Mouse (Mus musculus) embryonic facial prominence, embryonic 14.5 days (tissue): ENCODE measurements at regions not wholly inside any gene's neighbourhood (a gene's known extent, or its start where the extent isn't known, plus 50 kb on each side); places are given as distances from the start of the nearest gene placed in this dataset.
A peak's percentile ranks its signal among the peaks of the same experiment; 100 is the strongest.

ENCODE experiments used
- ATAC-seq: fragments of 200-750 bp; cut with Nextera tagmentation; 2 replicates; pipeline ENCODE4 v1.8.0; 2017; ENCODE audit warnings: low read depth, moderate number of reproducible peaks, moderate TSS enrichment
- DNase-seq: peaks from one replicate; pipeline ENCODE4 v3.0.0-alpha.2; 2015; ENCODE audit warnings: low spot score
- H3K27ac ChIP-seq: fragments of 300-500 bp; sonication (generic); replicated peaks from 2 replicates; pipeline ENCODE4 v1.5.1; 2014; ENCODE audit warnings: low read depth, mild to moderate bottlenecking, low read length, moderate library complexity
- H3K27me3 ChIP-seq: fragments of 300-500 bp; sonication (generic); replicated peaks from 2 replicates; pipeline ENCODE4 v1.6.1; 2014; ENCODE audit warnings: low read length; ENCODE audit not compliant: control insufficient read depth, insufficient read depth
- H3K36me3 ChIP-seq: fragments of 300-500 bp; sonication (generic); 2 replicates; pipeline ENCODE4 v1.6.1; 2014; ENCODE audit warnings: low read length, mixed read lengths; ENCODE audit not compliant: control insufficient read depth, insufficient read depth
- H3K4me1 ChIP-seq: fragments of 300-500 bp; sonication (generic); 2 replicates; pipeline ENCODE4 v1.6.1; 2014; ENCODE audit warnings: antibody characterized with exemption, low read length; ENCODE audit not compliant: control insufficient read depth, insufficient read depth
- H3K4me2 ChIP-seq: fragments of 300-500 bp; sonication (generic); 2 replicates; pipeline ENCODE4 v1.6.1; 2014; ENCODE audit warnings: low read depth, mild to moderate bottlenecking, low read length, moderate library complexity, mixed read lengths
- H3K4me3 ChIP-seq: fragments of 300-500 bp; sonication (generic); 2 replicates; pipeline ENCODE4 v1.5.1; 2014; ENCODE audit warnings: low read depth, mild to moderate bottlenecking, low read length
- H3K9ac ChIP-seq: fragments of 300-500 bp; sonication (generic); 2 replicates; pipeline ENCODE4 v1.6.1; 2014; ENCODE audit warnings: low read depth, mild to moderate bottlenecking, low read length, moderate library complexity, mixed read lengths
- H3K9me3 ChIP-seq: fragments of 300-500 bp; sonication (generic); 2 replicates; pipeline ENCODE4 v1.6.1; 2016; ENCODE audit warnings: low read length; ENCODE audit not compliant: control insufficient read depth
- WGBS: fragments of 180-500 bp; shearing (Covaris S2); extraction: QIAGEN DNeasy Blood & Tissue Kit; methylation state at CpG from one replicate; pipeline ENCODE4 v1.1.7; 2014; 5-methylcytosine and 5-hydroxymethylcytosine counted together

- DNase-seq = peak; percentile 85
- Histone ChIP-seq H3K4me3 (peak overlapping the region; percentile 40), H3K9me3 (no peaks in the 10 kb centered on the region), H3K4me1 (peaks cover 36% of the 10 kb centered on the region), H3K27me3 (no peaks in the 10 kb centered on the region), H3K36me3 (no peaks in the 10 kb centered on the region), H3K9ac (peak overlapping the region; percentile 62), H3K27ac (peak overlapping the region; percentile 86), H3K4me2 (peak overlapping the region; percentile 70)
- ATAC-seq = 0 out of 2 replicates have a peak, but pooled peaks have one; percentile 13
- WGBS = 6% methylated on average over 12 of the region's 12 CpGs
Observed at GRCm38 (mm10) chr14:105733013-105733728, 163.4 kb downstream of the Spry2 start.

- H3K4me1 ChIP-seq = peaks cover 36% of the 10 kb centered on the region
Observed at GRCm38 (mm10) chr14:105732221-105733012, 164.2 kb downstream of the Spry2 start.

GRCm38 (mm10) chr14:105730786-105731185 is 165.8 kb downstream of the Spry2 start:
- H3K9ac ChIP-seq = no peak overlapping the region
- DNase-seq (peak; percentile 69), ATAC-seq (peak; percentile 60; the same call in 1 of the 2 replicates)
- H3K27me3 ChIP-seq = no peaks in the 10 kb centered on the region
- 11% methylated on average over 4 of the region's 4 CpGs for WGBS
- H3K4me1 ChIP-seq = peaks cover 29% of the 10 kb centered on the region
- no peaks in the 10 kb centered on the region for H3K9me3 ChIP-seq
- no peaks in the 10 kb centered on the region for H3K36me3 ChIP-seq
- no peak overlapping the region for H3K27ac ChIP-seq
- no peak overlapping the region for H3K4me3 ChIP-seq
- H3K4me2 ChIP-seq = peak overlapping the region; percentile 19; the same call in 1 of the 2 replicates

More at GRCm38 (mm10) chr14:105732221-105733012, 164.2 kb downstream of the Spry2 start:
- peak overlapping the region; percentile 62 for H3K9ac ChIP-seq
- H3K36me3 ChIP-seq = no peaks in the 10 kb centered on the region
- peak overlapping the region; percentile 40 for H3K4me3 ChIP-seq
- H3K4me2 ChIP-seq = peak overlapping the region; percentile 70
- peak; percentile 92 for ATAC-seq
- peak overlapping the region; percentile 86 for H3K27ac ChIP-seq
- H3K27me3 ChIP-seq = no peaks in the 10 kb centered on the region
- no peaks in the 10 kb centered on the region for H3K9me3 ChIP-seq
- DNase-seq = peak; percentile 92
- under 1% methylated on average over 13 of the region's 13 CpGs for WGBS

- Histone ChIP-seq H3K4me3 (no peak overlapping the region), H3K27ac (no peak overlapping the region), H3K36me3 (no peaks in the 10 kb centered on the region), H3K4me1 (peaks cover 29% of the 10 kb centered on the region), H3K27me3 (no peaks in the 10 kb centered on the region), H3K9me3 (no peaks in the 10 kb centered on the region), H3K4me2 (no peak overlapping the region), H3K9ac (no peak overlapping the region)
- ATAC-seq = no peak
- no peak for DNase-seq
- WGBS = 93% methylated on average over 5 of the region's 5 CpGs
Observed at GRCm38 (mm10) chr14:105728841-105729240, 167.8 kb downstream of the Spry2 start.

GRCm38 (mm10) chr14:105725741-105726140 is 170.9 kb downstream of the Spry2 start:
- Histone ChIP-seq H3K4me1 (peaks cover 8% of the 10 kb centered on the region), H3K4me3 (no peak overlapping the region), H3K27me3 (no peaks in the 10 kb centered on the region), H3K4me2 (no peak overlapping the region), H3K9me3 (no peaks in the 10 kb centered on the region), H3K27ac (no peak overlapping the region), H3K36me3 (no peaks in the 10 kb centered on the region), H3K9ac (no peak overlapping the region)
- WGBS = 56% methylated on average over 8 of the region's 8 CpGs
- ATAC-seq (peak; percentile 35; the same call in 1 of the 2 replicates), DNase-seq (peak; percentile 62)

GRCm38 (mm10) chr14:105722923-105723322 is 173.7 kb downstream of the Spry2 start:
- no peak for DNase-seq
- WGBS = 58% methylated on average over 2 of the region's 2 CpGs
- no peaks in the 10 kb centered on the region for H3K36me3 ChIP-seq
- no peaks in the 10 kb centered on the region for H3K27me3 ChIP-seq
- no peak overlapping the region for H3K9ac ChIP-seq
- no peak overlapping the region for H3K27ac ChIP-seq
- H3K4me3 ChIP-seq = no peak overlapping the region
- peaks cover 6% of the 10 kb centered on the region for H3K4me1 ChIP-seq
- ATAC-seq = no peak
- H3K9me3 ChIP-seq = no peaks in the 10 kb centered on the region
- no peak overlapping the region for H3K4me2 ChIP-seq

- 48% methylated on average over 3 of the region's 3 CpGs for WGBS
- no peaks in the 10 kb centered on the region for H3K9me3 ChIP-seq
- H3K27ac ChIP-seq = no peak overlapping the region
- H3K9ac ChIP-seq = no peak overlapping the region
- ATAC-seq = no peak
- no peak overlapping the region for H3K4me3 ChIP-seq
- no peaks in the 10 kb centered on the region for H3K36me3 ChIP-seq
- H3K4me1 ChIP-seq = peaks cover 6% of the 10 kb centered on the region
- no peaks in the 10 kb centered on the region for H3K27me3 ChIP-seq
- peak; percentile 31 for DNase-seq
- no peak overlapping the region for H3K4me2 ChIP-seq
Observed at GRCm38 (mm10) chr14:105721576-105721975, 175.0 kb downstream of the Spry2 start.

GRCm38 (mm10) chr14:105720816-105721510 is 175.7 kb downstream of the Spry2 start:
- H3K27me3 ChIP-seq = no peaks in the 10 kb centered on the region
- peaks cover 6% of the 10 kb centered on the region for H3K4me1 ChIP-seq
- no peaks in the 10 kb centered on the region for H3K36me3 ChIP-seq
- no peaks in the 10 kb centered on the region for H3K9me3 ChIP-seq
- no peak overlapping the region for H3K4me2 ChIP-seq
- H3K9ac ChIP-seq = no peak overlapping the region
- DNase-seq (no peak), ATAC-seq (no peak)
- no peak overlapping the region for H3K4me3 ChIP-seq
- 66% methylated on average over 6 of the region's 6 CpGs for whole genome bisulfite sequencing
- no peak overlapping the region for H3K27ac ChIP-seq
